Comparison of ENCODE assay signal across 8 mouse cellular contexts in the genomic region with DNA sequence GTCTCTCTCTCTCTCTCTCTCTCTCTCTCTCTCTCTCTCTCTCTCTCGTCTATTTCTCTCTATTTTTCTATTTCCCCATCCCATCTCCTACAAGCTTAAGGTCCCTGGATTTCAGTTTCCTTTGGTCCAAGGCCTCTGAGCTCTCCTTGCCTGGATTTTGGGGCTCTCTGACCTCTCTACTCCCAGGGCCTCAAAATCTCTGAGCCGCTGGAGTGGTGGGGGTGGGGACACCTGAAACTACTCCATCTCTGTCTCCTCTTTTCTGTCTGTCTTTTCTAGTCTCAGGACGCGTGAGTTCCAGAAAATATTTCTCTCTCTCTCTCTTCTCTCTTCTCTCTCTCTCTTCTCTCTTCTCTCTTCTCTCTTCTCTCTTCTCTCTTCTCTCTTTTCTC. TPM values are rescaled to one million over a fixed set of nuclear protein-coding genes. Genes with fewer than 3 reads are reported as not detected.
A peak's percentile ranks its signal among the peaks of the same experiment; 100 is the strongest.
DNase-seq lines count a peak whose midpoint lies in the region; ATAC-seq and TF ChIP-seq lines count a peak whose summit lies in the region.
"Had no signal": no experiment of that assay in that cellular context is flagged by ENCODE, and none has a peak within 500 bp of the region (broad histone marks: within the 10 kb centered on the region; RNA-seq: fewer than 3 reads in every experiment).

No protein-coding gene starts in this region.

- ATAC-seq in forebrain, embryonic 11.5 days (replicated peaks; ENCODE audit: low FRiP score), result peak; percentile 11; the same call in 1 of the 2 replicates
- no peak for ATAC-seq in limb, embryonic 11.5 days (ENCODE audit: insufficient number of reproducible peaks, low FRiP score, low TSS enrichment, low read depth)

- H3K4me1 ChIP-seq in liver, adult 2 months (ENCODE audit: control insufficient read depth, insufficient read depth, low read length), result peaks cover 5% of the 10 kb centered on the region; the same call in 1 of the 2 replicates
- H3K4me1 ChIP-seq in forebrain, embryonic 11.5 days (replicated peaks; ENCODE audit: control insufficient read depth, insufficient read depth, low read length), result peaks cover 6% of the 10 kb centered on the region; the same call in 1 of the 2 replicates
- H3K4me1 ChIP-seq in limb, embryonic 11.5 days (ENCODE audit: control insufficient read depth, insufficient read depth, low read length), result peaks cover 7% of the 10 kb centered on the region
- H3K4me1 ChIP-seq in small intestine, adult 2 months (ENCODE audit: control insufficient read depth, insufficient read depth, insufficient read length, low read length), result no peaks in the 10 kb centered on the region

- 8% methylated on average over 4 of the region's 4 CpGs for WGBS in liver, adult 2 months
- WGBS in forebrain, embryonic 11.5 days, result 0% methylated on average over 3 of the region's 4 CpGs
- WGBS in limb, embryonic 11.5 days, result under 1% methylated on average over 4 of the region's 4 CpGs
- WGBS in small intestine, adult 2 months, result 4% methylated on average over 4 of the region's 4 CpGs

- no peaks in the 10 kb centered on the region for H3K36me3 ChIP-seq in liver, adult 2 months (ENCODE audit: control insufficient read depth, insufficient read depth, low read length)
- no peaks in the 10 kb centered on the region for H3K36me3 ChIP-seq in forebrain, embryonic 11.5 days (ENCODE audit: control insufficient read depth, insufficient read depth, low read length)
- H3K36me3 ChIP-seq in limb, embryonic 11.5 days (ENCODE audit: control insufficient read depth, insufficient read depth, low read length), result no peaks in the 10 kb centered on the region
- no peaks in the 10 kb centered on the region for H3K36me3 ChIP-seq in small intestine, adult 2 months (ENCODE audit: control insufficient read depth, insufficient read depth, low read length)

- no peak for DNase-seq in liver, adult 2 months (ENCODE audit: extremely low read depth, low read depth, low spot score)
- no peak for DNase-seq in liver
- no peak for DNase-seq in forebrain, embryonic 11.5 days (ENCODE audit: low spot score)
- DNase-seq in limb, embryonic 11.5 days (ENCODE audit: low spot score), result no peak
- no peak for DNase-seq in lung, postnatal 36 days
- no peak for DNase-seq in spleen, postnatal 14 days (ENCODE audit: low spot score in 2 of 2)

- no peaks in the 10 kb centered on the region for H3K9me3 ChIP-seq in forebrain, embryonic 11.5 days (ENCODE audit: control insufficient read depth, low read length)
- H3K9me3 ChIP-seq in limb, embryonic 11.5 days (ENCODE audit: control insufficient read depth, low read length), result no peaks in the 10 kb centered on the region

- H3K27me3 ChIP-seq in liver, adult 2 months (ENCODE audit: control insufficient read depth, insufficient read depth, low read length), result no peaks in the 10 kb centered on the region; the same call in 1 of the 2 replicates
- H3K27me3 ChIP-seq in forebrain, embryonic 11.5 days (ENCODE audit: control insufficient read depth, insufficient read depth, low read length), result no peaks in the 10 kb centered on the region; the same call in 1 of the 2 replicates
- H3K27me3 ChIP-seq in limb, embryonic 11.5 days (ENCODE audit: control insufficient read depth, insufficient read depth, low read length), result no peaks in the 10 kb centered on the region
- peaks cover 28% of the 10 kb centered on the region for H3K27me3 ChIP-seq in small intestine, adult 2 months (ENCODE audit: control insufficient read depth, insufficient read depth, low read length)

- peak overlapping the region; percentile 60 for H3K4me2 ChIP-seq in forebrain, embryonic 11.5 days (ENCODE audit: low read depth, low read length, severe bottlenecking)
- peak overlapping the region; percentile 64 for H3K4me2 ChIP-seq in limb, embryonic 11.5 days (ENCODE audit: low read depth, severe bottlenecking)

- TF ChIP-seq CTCF in liver, adult 2 months (IDR thresholded peaks at IDR 0.05; ENCODE audit: low read depth, low read length), result no peak
- TF ChIP-seq CTCF in small intestine, adult 2 months (IDR thresholded peaks at IDR 0.05; ENCODE audit: extremely low read depth, insufficient read length, insufficient replicate concordance, low read depth, low read length), result no peak

- peak overlapping the region; percentile 51 for H3K4me3 ChIP-seq in liver, adult 2 months (ENCODE audit: insufficient read depth, low read depth, low read length)
- H3K4me3 ChIP-seq in forebrain, embryonic 11.5 days (ENCODE audit: low read depth, low read length), result peak overlapping the region; percentile 80
- H3K4me3 ChIP-seq in limb, embryonic 11.5 days (ENCODE audit: low read depth, low read length), result peak overlapping the region; percentile 61
- peak overlapping the region; percentile 14 for H3K4me3 ChIP-seq in small intestine, adult 2 months (ENCODE audit: low read depth, low read length)

- no peak overlapping the region for H3K27ac ChIP-seq in liver, adult 2 months (replicated peaks; ENCODE audit: insufficient read depth, low read depth, low read length)
- H3K27ac ChIP-seq in forebrain, embryonic 11.5 days (ENCODE audit: low read depth, low read length), result peak overlapping the region; percentile 84
- H3K27ac ChIP-seq in limb, embryonic 11.5 days (replicated peaks; ENCODE audit: low read depth, low read length), result peak overlapping the region; percentile 68; the same call in 1 of the 2 replicates
- H3K27ac ChIP-seq in small intestine, adult 2 months (ENCODE audit: insufficient read depth, low read depth, low read length), result no peak overlapping the region

- H3K9ac ChIP-seq in liver, adult 2 months (ENCODE audit: low read depth, low read length), result peak overlapping the region; percentile 62; the same call in 1 of the 2 replicates
- H3K9ac ChIP-seq in forebrain, embryonic 11.5 days (ENCODE audit: low read length), result peak overlapping the region; percentile 83
- peak overlapping the region; percentile 80; the same call in 1 of the 2 replicates for H3K9ac ChIP-seq in limb, embryonic 11.5 days (ENCODE audit: low read length)

- no peaks in the 10 kb centered on the region for H3K79me2 ChIP-seq in liver, adult 2 months (ENCODE audit: control insufficient read depth, insufficient read depth, low read length)

- no peak for TF ChIP-seq POLR2A in liver, adult 2 months (IDR thresholded peaks at IDR 0.05; ENCODE audit: extremely low read depth, insufficient read depth, low read length)
- no peak for TF ChIP-seq POLR2A in small intestine, adult 2 months (IDR thresholded peaks at IDR 0.05; ENCODE audit: low read depth, low read length)

RNA-seq across cellular contexts. Expression of gene Cacng7, which starts 0.5 kb away (rescaled TPM):
- 0.13 and 0.37 TPM in 2 replicates for total RNA-seq in liver, adult 2 months (2014; rRNA removed)
- polyA plus RNA-seq in liver, adult 2 months (2012; rRNA removed), result 0.29 and 0.86 TPM in 2 replicates
- polyA plus RNA-seq in forebrain, embryonic 11.5 days (2014; fragmentation: Nextera tagmentation; extraction: Ambion mirVana), result 4.9 and 5.6 TPM in 2 replicates
- polyA plus RNA-seq in limb, embryonic 11.5 days (2014; fragmentation: Nextera tagmentation; extraction: Ambion mirVana), result 2.0 and 2.6 TPM in 2 replicates
- polyA plus RNA-seq in small intestine, adult 2 months (2012; rRNA removed), result 7.5 and 8.8 TPM in 2 replicates

RNA-seq across cellular contexts. Expression of gene Prkcg, which starts 43.2 kb away (rescaled TPM):
- total RNA-seq in liver, adult 2 months (2014; rRNA removed), result under 0.01 and 0.54 TPM in 2 replicates
- 0.19 and 0.26 TPM in 2 replicates for polyA plus RNA-seq in liver, adult 2 months (2012; rRNA removed)
- polyA plus RNA-seq in forebrain, embryonic 11.5 days (2014; fragmentation: Nextera tagmentation; extraction: Ambion mirVana), result 0.99 and 1.0 TPM in 2 replicates
- 0.07 and 0.12 TPM in 2 replicates for polyA plus RNA-seq in limb, embryonic 11.5 days (2014; fragmentation: Nextera tagmentation; extraction: Ambion mirVana)
- polyA plus RNA-seq in small intestine, adult 2 months (2012; rRNA removed), result 0.60 and 1.0 TPM in 2 replicates

RNA-seq across cellular contexts. Expression of gene Myadm, which starts 43.3 kb away (rescaled TPM):
- 6.6 and 9.6 TPM in 2 replicates for total RNA-seq in liver, adult 2 months (2014; rRNA removed)
- polyA plus RNA-seq in liver, adult 2 months (2012; rRNA removed), result 54.8 and 63.0 TPM in 2 replicates
- polyA plus RNA-seq in forebrain, embryonic 11.5 days (2014; fragmentation: Nextera tagmentation; extraction: Ambion mirVana), result 29.1 and 36.2 TPM in 2 replicates
- 37.7 and 40.2 TPM in 2 replicates for polyA plus RNA-seq in limb, embryonic 11.5 days (2014; fragmentation: Nextera tagmentation; extraction: Ambion mirVana)
- polyA plus RNA-seq in small intestine, adult 2 months (2012; rRNA removed), result 132 and 142 TPM in 2 replicates

RNA-seq across cellular contexts. Expression of gene Cacng8, which starts 58.3 kb away (rescaled TPM):
- not detected in 2 replicates for total RNA-seq in liver, adult 2 months (2014; rRNA removed)
- polyA plus RNA-seq in liver, adult 2 months (2012; rRNA removed), result not detected in 2 replicates
- 7.9 and 9.3 TPM in 2 replicates for polyA plus RNA-seq in forebrain, embryonic 11.5 days (2014; fragmentation: Nextera tagmentation; extraction: Ambion mirVana)
- 6.8 and 7.0 TPM in 2 replicates for polyA plus RNA-seq in limb, embryonic 11.5 days (2014; fragmentation: Nextera tagmentation; extraction: Ambion mirVana)
- 0.60 and 0.77 TPM in 2 replicates for polyA plus RNA-seq in small intestine, adult 2 months (2012; rRNA removed)
- polyA plus RNA-seq: lung, adult 2 months had no signal

Comparison
In these comparisons a context has a peak if more than half of its experiments do, and no peak if none do; other contexts are left out.
1. H3K27ac ChIP-seq: peak in forebrain, embryonic 11.5 days (single experiment) and limb, embryonic 11.5 days (single experiment); none in liver, adult 2 months (single experiment) and small intestine, adult 2 months (single experiment).
2. H3K4me3 ChIP-seq: peak in every context shown above with its lines; median percentile 80 in forebrain, embryonic 11.5 days; 61 in limb, embryonic 11.5 days; 51 in liver, adult 2 months; 14 in small intestine, adult 2 months.
3. Peak in every context shown above with its lines, with median percentiles within 50 percentile points of each other: H3K9ac ChIP-seq.